Mouse (Mus musculus): ENCODE measurements around the gene Eid2b. TPM values are rescaled to one million over a fixed set of nuclear protein-coding genes. Genes with fewer than 3 reads are reported as not detected.
A peak's percentile ranks its signal among the peaks of the same experiment; 100 is the strongest.

The Eid2b gene
- polyA plus RNA-seq, 1 experiment, result 7.4 TPM

GRCm38 (mm10) chr7:28268042-28268531 is 9.5 kb upstream of the Eid2b start:
- Histone ChIP-seq H3K36me3 (replicated peaks; ENCODE audit: low read length) (no peaks in the 10 kb centered on the region), H3K9me3 (peaks cover 6% of the 10 kb centered on the region; the same call in 1 of the 2 replicates), H3K27me3 (replicated peaks) (peaks cover 28% of the 10 kb centered on the region), H3K4me3 (replicated peaks) (peak overlapping the region; percentile 95), H3K4me1 (peaks cover 13% of the 10 kb centered on the region)
- no peak for TF ChIP-seq FLI1 (IDR thresholded peaks at IDR 0.05; ENCODE audit: low read length)
- no peak for TF ChIP-seq GATA1 (IDR thresholded peaks at IDR 0.05; ENCODE audit: borderline replicate concordance, low read length)

- TF ChIP-seq GATA1 (IDR thresholded peaks at IDR 0.05; ENCODE audit: borderline replicate concordance, low read length), result no peak
- no peak for TF ChIP-seq FLI1 (IDR thresholded peaks at IDR 0.05; ENCODE audit: low read length)
- Histone ChIP-seq H3K4me3 (replicated peaks) (peak overlapping the region; percentile 95), H3K4me1 (peaks cover 13% of the 10 kb centered on the region), H3K36me3 (replicated peaks; ENCODE audit: low read length) (no peaks in the 10 kb centered on the region), H3K9me3 (peaks cover 6% of the 10 kb centered on the region; the same call in 1 of the 2 replicates), H3K27me3 (replicated peaks) (peaks cover 28% of the 10 kb centered on the region)
Measured at GRCm38 (mm10) chr7:28268576-28268975, 9.0 kb upstream of the Eid2b start.

- Histone ChIP-seq H3K9me3 (peaks cover 6% of the 10 kb centered on the region; the same call in 1 of the 2 replicates), H3K4me1 (peaks cover 13% of the 10 kb centered on the region), H3K27me3 (replicated peaks) (peaks cover 26% of the 10 kb centered on the region), H3K36me3 (replicated peaks; ENCODE audit: low read length) (no peaks in the 10 kb centered on the region), H3K4me3 (replicated peaks) (no peak overlapping the region)
- TF ChIP-seq GATA1 (IDR thresholded peaks at IDR 0.05; ENCODE audit: borderline replicate concordance, low read length) (no peak), FLI1 (IDR thresholded peaks at IDR 0.05; ENCODE audit: low read length) (no peak)
Measured at GRCm38 (mm10) chr7:28269355-28269754, 8.2 kb upstream of the Eid2b start.

GRCm38 (mm10) chr7:28271761-28272160 is 5.8 kb upstream of the Eid2b start:
- peaks cover 13% of the 10 kb centered on the region for H3K4me1 ChIP-seq
- TF ChIP-seq GATA1 (IDR thresholded peaks at IDR 0.05; ENCODE audit: borderline replicate concordance, low read length) (no peak), FLI1 (IDR thresholded peaks at IDR 0.05; ENCODE audit: low read length) (no peak)
- H3K27me3 ChIP-seq (replicated peaks), result peaks cover 20% of the 10 kb centered on the region
- H3K9me3 ChIP-seq, result peaks cover 6% of the 10 kb centered on the region; the same call in 1 of the 2 replicates
- H3K36me3 ChIP-seq (replicated peaks; ENCODE audit: low read length), result no peaks in the 10 kb centered on the region
- no peak overlapping the region for H3K4me3 ChIP-seq (replicated peaks)

GRCm38 (mm10) chr7:28277237-28277614 is 313 bp upstream of the Eid2b start:
- peak overlapping the region; percentile 96 for H3K4me3 ChIP-seq (replicated peaks)
- H3K9me3 ChIP-seq, result no peaks in the 10 kb centered on the region
- H3K27me3 ChIP-seq (replicated peaks), result peaks cover 7% of the 10 kb centered on the region
- TF ChIP-seq GATA1 (IDR thresholded peaks at IDR 0.05; ENCODE audit: borderline replicate concordance, low read length) (no peak), FLI1 (IDR thresholded peaks at IDR 0.05; ENCODE audit: low read length) (no peak)
- no peaks in the 10 kb centered on the region for H3K36me3 ChIP-seq (replicated peaks; ENCODE audit: low read length)
- H3K4me1 ChIP-seq, result peaks cover 10% of the 10 kb centered on the region

- H3K27me3 ChIP-seq (replicated peaks), result peaks cover 7% of the 10 kb centered on the region
- no peaks in the 10 kb centered on the region for H3K9me3 ChIP-seq
- H3K36me3 ChIP-seq (replicated peaks; ENCODE audit: low read length), result no peaks in the 10 kb centered on the region
- peaks cover 10% of the 10 kb centered on the region for H3K4me1 ChIP-seq
- TF ChIP-seq GATA1 (IDR thresholded peaks at IDR 0.05; ENCODE audit: borderline replicate concordance, low read length), result no peak
- no peak for TF ChIP-seq FLI1 (IDR thresholded peaks at IDR 0.05; ENCODE audit: low read length)
- peak overlapping the region; percentile 96 for H3K4me3 ChIP-seq (replicated peaks)
Measured at GRCm38 (mm10) chr7:28278279-28278652, 727 bp downstream of the Eid2b start.

- Histone ChIP-seq H3K27me3 (replicated peaks) (peaks cover 12% of the 10 kb centered on the region), H3K9me3 (peaks cover 3% of the 10 kb centered on the region; the same call in 1 of the 2 replicates), H3K36me3 (replicated peaks; ENCODE audit: low read length) (no peaks in the 10 kb centered on the region), H3K4me1 (peaks cover 10% of the 10 kb centered on the region), H3K4me3 (replicated peaks) (no peak overlapping the region)
- TF ChIP-seq GATA1 (IDR thresholded peaks at IDR 0.05; ENCODE audit: borderline replicate concordance, low read length) (no peak), FLI1 (IDR thresholded peaks at IDR 0.05; ENCODE audit: low read length) (no peak)
Measured at GRCm38 (mm10) chr7:28280630-28281029, 3.1 kb downstream of the Eid2b start.

GRCm38 (mm10) chr7:28290165-28290564 is 12.6 kb downstream of the Eid2b start:
- Histone ChIP-seq H3K4me1 (peaks cover 38% of the 10 kb centered on the region), H3K27me3 (replicated peaks) (peaks cover 86% of the 10 kb centered on the region), H3K9me3 (peaks cover 15% of the 10 kb centered on the region), H3K36me3 (replicated peaks; ENCODE audit: low read length) (no peaks in the 10 kb centered on the region), H3K4me3 (replicated peaks) (peak overlapping the region; percentile 78)
- TF ChIP-seq FLI1 (IDR thresholded peaks at IDR 0.05; ENCODE audit: low read length), result no peak

GRCm38 (mm10) chr7:28290638-28291590 is 13.4 kb downstream of the Eid2b start, which contains the start of gene Selenov:
Gene Selenov, minus strand, starts transcription at chr7:28291186.
- Histone ChIP-seq H3K9me3 (peaks cover 15% of the 10 kb centered on the region), H3K4me1 (peaks cover 38% of the 10 kb centered on the region), H3K27me3 (replicated peaks) (peaks cover 93% of the 10 kb centered on the region), H3K4me3 (replicated peaks) (peak within 1 kb of the TSS; percentile 78), H3K36me3 (replicated peaks; ENCODE audit: low read length) (no peaks in the 10 kb centered on the region)
- no peak for TF ChIP-seq GATA1 (IDR thresholded peaks at IDR 0.05; ENCODE audit: borderline replicate concordance, low read length)
- no peak for TF ChIP-seq FLI1 (IDR thresholded peaks at IDR 0.05; ENCODE audit: low read length)

GRCm38 (mm10) chr7:28294481-28294880 is 16.9 kb downstream of the Eid2b start:
- H3K4me1 ChIP-seq, result peaks cover 38% of the 10 kb centered on the region
- H3K4me3 ChIP-seq (replicated peaks), result peak overlapping the region; percentile 90
- H3K36me3 ChIP-seq (replicated peaks; ENCODE audit: low read length), result no peaks in the 10 kb centered on the region
- TF ChIP-seq FLI1 (IDR thresholded peaks at IDR 0.05; ENCODE audit: low read length), result no peak
- TF ChIP-seq GATA1 (IDR thresholded peaks at IDR 0.05; ENCODE audit: borderline replicate concordance, low read length), result no peak
- peaks cover 95% of the 10 kb centered on the region for H3K27me3 ChIP-seq (replicated peaks)
- H3K9me3 ChIP-seq, result no peaks in the 10 kb centered on the region

Data from megakaryocyte, embryonic 14.5 days (primary cell).